Mouse (Mus musculus): ENCODE data around the gene Kirrel2. TPM values are rescaled to one million over a fixed set of nuclear protein-coding genes. Genes with fewer than 3 reads are reported as not detected.

The Kirrel2 gene
- polyA plus RNA-seq, 1 experiment from 2014 or later, result 3.9 TPM

DNA sequence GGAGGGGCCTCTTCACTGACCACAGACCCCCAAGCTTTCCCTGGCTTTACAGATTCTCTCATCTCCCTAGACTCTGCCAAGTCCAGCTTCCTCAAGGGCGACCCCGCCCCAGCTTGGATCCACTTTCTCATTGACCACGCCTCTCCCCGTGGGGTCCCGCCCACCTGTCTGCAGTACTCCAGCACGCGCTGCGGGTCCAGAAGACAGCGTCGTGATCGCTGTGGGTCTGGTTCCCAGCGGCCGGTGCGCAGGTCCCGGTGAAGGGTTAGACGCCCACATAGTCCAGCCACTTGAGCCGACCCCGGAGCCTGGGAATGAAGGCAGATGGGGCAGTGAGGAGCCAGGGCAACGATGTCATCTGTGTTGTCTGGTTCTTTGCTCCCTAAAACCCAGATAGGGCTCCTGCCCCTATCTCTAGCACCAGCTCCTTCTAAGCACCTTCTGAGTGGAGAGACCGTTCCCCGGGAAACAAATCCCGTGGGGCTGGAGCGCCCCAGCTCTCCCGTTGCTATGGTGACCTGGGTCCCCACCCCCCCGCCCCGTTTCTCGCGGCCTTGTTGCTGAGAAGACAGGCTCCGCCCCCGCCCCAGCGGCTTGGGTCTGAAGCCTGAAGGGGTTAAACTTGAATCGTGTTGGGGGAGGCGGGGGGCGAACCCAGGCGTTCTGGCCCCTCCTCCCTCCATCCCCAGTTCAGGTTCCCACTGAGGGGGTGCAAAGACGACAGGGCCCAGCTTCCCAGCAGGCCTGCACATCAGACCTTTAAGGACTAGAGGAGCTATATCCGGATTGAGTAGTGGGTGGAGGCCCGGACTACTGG lies 13.1 kb downstream of the Kirrel2 start:
- under 1% methylated on average over 38 of the region's 38 CpGs for WGBS
- peaks cover 39% of the 10 kb centered on the region for H3K36me3 ChIP-seq
- peak overlapping the region; percentile 98 for H3K27ac ChIP-seq (replicated peaks)
- peak overlapping the region; percentile 86 for H3K4me3 ChIP-seq
- peak overlapping the region; percentile 98 for H3K9ac ChIP-seq
- H3K9me3 ChIP-seq, result no peaks in the 10 kb centered on the region
- H3K4me1 ChIP-seq (replicated peaks), result peaks cover 44% of the 10 kb centered on the region
- peak overlapping the region; percentile 86 for H3K4me2 ChIP-seq
- H3K27me3 ChIP-seq, result no peaks in the 10 kb centered on the region
- peak; percentile 56 for ATAC-seq (ENCODE audit: low read depth)

DNA sequence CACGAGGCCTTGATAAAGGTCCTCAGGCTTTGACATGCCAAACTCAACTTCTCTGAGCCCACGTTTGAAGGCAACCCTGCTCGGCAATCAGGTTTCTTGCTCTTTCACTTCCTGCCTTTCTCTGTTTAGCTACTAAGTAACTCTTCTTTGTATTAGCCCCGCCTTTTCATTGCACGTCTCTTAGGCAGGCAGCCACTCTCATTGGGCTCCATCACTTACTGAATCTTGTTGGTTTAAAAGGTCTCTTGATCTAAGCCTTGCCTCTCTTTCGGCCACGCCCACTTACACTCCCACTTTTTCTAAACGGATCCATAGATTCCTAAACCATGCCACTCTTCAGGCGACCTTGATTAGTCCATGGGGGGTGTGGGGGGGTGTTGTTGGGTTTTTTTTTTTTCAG lies 13.8 kb downstream of the Kirrel2 start:
- Histone ChIP-seq H3K9ac (peak overlapping the region; percentile 98), H3K4me1 (replicated peaks) (peaks cover 44% of the 10 kb centered on the region), H3K36me3 (peaks cover 46% of the 10 kb centered on the region), H3K27me3 (no peaks in the 10 kb centered on the region), H3K9me3 (no peaks in the 10 kb centered on the region), H3K4me3 (peak overlapping the region; percentile 86), H3K27ac (replicated peaks) (peak overlapping the region; percentile 98; the same call in 1 of the 2 replicates), H3K4me2 (peak overlapping the region; percentile 86)
- WGBS, result 19% methylated on average over 9 of the region's 9 CpGs
- ATAC-seq (ENCODE audit: low read depth), result no peak

DNA sequence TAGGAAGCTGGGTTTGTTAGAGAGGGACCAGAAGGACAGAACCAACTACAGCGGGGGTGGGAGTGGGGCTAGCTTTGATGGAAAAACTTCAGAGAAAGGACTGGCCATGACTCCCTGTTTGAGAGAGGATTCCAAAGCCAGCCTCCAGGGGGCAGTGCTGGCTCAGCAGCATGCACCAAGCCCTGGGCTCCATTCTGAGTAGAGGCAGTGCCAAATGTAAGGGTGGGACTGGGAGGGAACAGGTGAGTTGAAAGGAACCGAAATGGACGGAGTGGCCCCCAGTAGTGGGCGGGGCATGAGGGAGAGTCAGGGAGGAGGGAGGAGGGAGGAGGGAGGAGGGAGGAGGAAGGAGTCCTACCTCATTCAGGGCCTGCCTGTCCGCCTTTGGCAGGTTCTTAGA lies 16.8 kb downstream of the Kirrel2 start:
- ATAC-seq (ENCODE audit: low read depth), result no peak
- H3K36me3 ChIP-seq, result peaks cover 73% of the 10 kb centered on the region

DNA sequence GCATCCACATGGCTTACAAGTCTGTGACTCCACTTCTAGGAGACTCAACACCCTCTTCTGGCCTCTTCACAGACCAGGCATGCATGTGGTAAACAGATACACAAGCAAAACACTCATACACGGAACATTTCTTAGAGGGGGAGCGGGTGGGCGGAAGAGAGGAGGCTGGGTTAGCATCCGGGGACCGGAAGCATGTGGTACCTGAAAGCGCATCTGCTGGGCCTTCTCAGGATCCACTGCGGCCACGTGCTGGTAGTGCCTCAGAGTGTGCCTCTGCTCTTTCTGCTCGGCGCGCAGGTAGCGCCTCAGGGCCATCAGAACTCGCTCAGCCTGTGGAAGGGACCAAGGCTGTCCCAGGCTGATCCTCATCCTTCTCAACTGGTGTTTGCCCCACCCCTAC lies 17.8 kb downstream of the Kirrel2 start:
- Histone ChIP-seq H3K27me3 (0 out of 2 replicates have a peak, but pooled peaks cover 4% of the 10 kb centered on the region), H3K4me2 (no peak overlapping the region), H3K4me3 (no peak overlapping the region), H3K36me3 (peaks cover 83% of the 10 kb centered on the region), H3K4me1 (replicated peaks) (peaks cover 35% of the 10 kb centered on the region), H3K27ac (replicated peaks) (no peak overlapping the region), H3K9me3 (no peaks in the 10 kb centered on the region), H3K9ac (no peak overlapping the region)
- WGBS, result 82% methylated on average over 13 of the region's 13 CpGs
- no peak for ATAC-seq (ENCODE audit: low read depth)

More for the DNA sequence above, 16.8 kb downstream of the Kirrel2 start:
- Histone ChIP-seq H3K27me3 (0 out of 2 replicates have a peak, but pooled peaks cover 4% of the 10 kb centered on the region), H3K9me3 (no peaks in the 10 kb centered on the region), H3K9ac (no peak overlapping the region), H3K4me1 (replicated peaks) (peaks cover 36% of the 10 kb centered on the region), H3K4me2 (no peak overlapping the region), H3K27ac (replicated peaks) (no peak overlapping the region), H3K4me3 (no peak overlapping the region)
- 21% methylated on average over 4 of the region's 5 CpGs for WGBS

DNA sequence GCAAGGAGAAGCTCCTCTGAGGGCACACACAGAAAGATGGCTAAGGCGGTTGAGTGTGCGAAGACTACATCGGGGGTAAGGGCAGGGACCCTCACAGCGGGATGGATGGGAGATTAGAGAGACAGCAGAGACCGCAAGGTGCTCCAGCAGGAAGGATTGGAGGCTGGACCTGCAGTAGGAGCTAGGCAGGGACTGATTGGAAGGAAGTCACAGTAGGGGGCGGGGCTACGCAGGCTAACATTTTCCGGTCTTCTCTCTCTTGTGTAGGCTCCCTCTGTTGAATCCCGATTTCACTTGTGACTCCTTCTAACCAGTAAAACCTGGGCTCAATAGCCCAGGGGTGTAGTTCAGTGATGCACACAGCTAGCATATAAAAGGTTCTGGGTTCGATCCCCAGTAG lies 20.6 kb downstream of the Kirrel2 start:
- no peak overlapping the region for H3K4me2 ChIP-seq
- H3K4me1 ChIP-seq (replicated peaks), result peaks cover 8% of the 10 kb centered on the region; the same call in 1 of the 2 replicates
- H3K4me3 ChIP-seq, result no peak overlapping the region
- ATAC-seq (ENCODE audit: low read depth), result no peak
- no peak overlapping the region for H3K9ac ChIP-seq
- 0 out of 2 replicates have a peak, but pooled peaks cover 4% of the 10 kb centered on the region for H3K27me3 ChIP-seq
- no peak overlapping the region for H3K27ac ChIP-seq (replicated peaks)
- WGBS, result 15% methylated on average over 10 of the region's 10 CpGs
- no peaks in the 10 kb centered on the region for H3K9me3 ChIP-seq
- peaks cover 70% of the 10 kb centered on the region for H3K36me3 ChIP-seq

DNA sequence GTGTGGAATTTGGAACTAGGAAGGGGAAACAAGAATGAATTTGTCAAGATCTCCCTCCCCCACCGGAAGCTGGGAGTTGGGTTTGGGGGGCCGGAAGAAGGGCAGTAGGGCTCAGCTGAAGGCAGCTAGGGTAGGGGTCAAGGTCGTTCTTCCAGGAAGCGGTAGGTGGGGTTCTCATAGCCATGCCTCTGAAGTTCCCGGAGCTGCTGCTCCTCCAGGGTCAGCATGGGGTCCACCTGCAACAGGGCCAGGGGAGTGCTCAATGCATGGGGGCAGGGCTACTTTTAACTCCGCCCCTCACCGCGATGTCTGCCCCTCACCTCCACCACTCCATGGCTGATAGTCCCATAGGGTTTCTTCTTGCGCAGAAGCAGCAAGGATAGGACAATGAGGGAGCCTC lies 22.3 kb downstream of the Kirrel2 start:
- Histone ChIP-seq H3K4me2 (no peak overlapping the region), H3K36me3 (peaks cover 55% of the 10 kb centered on the region), H3K4me1 (replicated peaks) (no peaks in the 10 kb centered on the region), H3K9me3 (no peaks in the 10 kb centered on the region), H3K9ac (no peak overlapping the region), H3K27ac (replicated peaks) (no peak overlapping the region), H3K27me3 (0 out of 2 replicates have a peak, but pooled peaks cover 4% of the 10 kb centered on the region), H3K4me3 (no peak overlapping the region)
- 33% methylated on average over 9 of the region's 9 CpGs for WGBS
- no peak for ATAC-seq (ENCODE audit: low read depth)

DNA sequence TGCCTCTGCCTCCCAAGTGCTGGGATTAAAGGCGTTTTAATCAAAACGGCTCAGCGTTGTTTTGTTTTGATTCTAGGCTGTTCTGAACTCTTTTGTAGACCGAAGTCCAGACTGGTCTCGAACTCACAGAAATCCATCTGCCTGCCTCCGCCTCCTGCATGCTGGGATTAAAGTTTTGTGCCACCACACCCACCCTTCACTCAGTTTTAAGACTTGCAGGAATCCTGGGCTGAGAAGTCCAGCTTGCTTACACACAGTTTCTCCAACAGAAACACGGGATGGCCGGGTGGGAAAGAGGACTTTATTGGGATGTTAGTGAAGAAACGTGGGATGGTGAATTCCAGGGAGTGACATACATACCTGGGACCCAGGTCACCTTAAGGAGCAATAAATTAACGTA lies 22.8 kb downstream of the Kirrel2 start:
- no peak overlapping the region for H3K4me2 ChIP-seq
- no peak overlapping the region for H3K27ac ChIP-seq (replicated peaks)
- no peaks in the 10 kb centered on the region for H3K4me1 ChIP-seq (replicated peaks)
- WGBS, result 68% methylated on average over 10 of the region's 10 CpGs
- H3K9ac ChIP-seq, result no peak overlapping the region
- ATAC-seq (ENCODE audit: low read depth), result no peak
- H3K36me3 ChIP-seq, result peaks cover 51% of the 10 kb centered on the region
- no peaks in the 10 kb centered on the region for H3K9me3 ChIP-seq
- H3K4me3 ChIP-seq, result no peak overlapping the region
- 0 out of 2 replicates have a peak, but pooled peaks cover 4% of the 10 kb centered on the region for H3K27me3 ChIP-seq

DNA sequence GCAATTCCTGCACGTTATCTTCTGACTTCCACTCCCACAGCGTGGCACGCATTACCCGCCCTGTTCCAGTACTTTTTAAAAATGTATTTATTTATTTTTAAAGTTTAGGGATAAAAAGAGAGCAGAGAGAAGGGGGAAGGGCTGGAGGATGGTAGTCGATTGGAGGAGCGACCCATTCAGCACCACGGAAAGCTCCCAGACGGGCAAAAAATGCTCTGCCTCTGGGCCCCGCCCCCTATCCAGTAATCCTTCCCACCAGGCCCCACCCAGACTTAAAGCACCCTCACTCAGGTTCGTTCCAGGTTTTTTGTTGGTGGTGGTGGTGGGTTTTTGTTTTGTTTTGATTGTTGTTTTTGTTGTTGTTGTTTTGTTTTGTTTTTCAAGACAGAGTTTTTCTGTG lies 23.3 kb downstream of the Kirrel2 start:
- no peak overlapping the region for H3K27ac ChIP-seq (replicated peaks)
- H3K4me2 ChIP-seq, result no peak overlapping the region
- no peaks in the 10 kb centered on the region for H3K9me3 ChIP-seq
- ATAC-seq (ENCODE audit: low read depth), result no peak
- WGBS, result 2% methylated on average over 10 of the region's 10 CpGs
- H3K27me3 ChIP-seq, result 0 out of 2 replicates have a peak, but pooled peaks cover 4% of the 10 kb centered on the region
- H3K36me3 ChIP-seq, result peaks cover 46% of the 10 kb centered on the region
- no peak overlapping the region for H3K4me3 ChIP-seq
- no peaks in the 10 kb centered on the region for H3K4me1 ChIP-seq (replicated peaks)
- H3K9ac ChIP-seq, result no peak overlapping the region

DNA sequence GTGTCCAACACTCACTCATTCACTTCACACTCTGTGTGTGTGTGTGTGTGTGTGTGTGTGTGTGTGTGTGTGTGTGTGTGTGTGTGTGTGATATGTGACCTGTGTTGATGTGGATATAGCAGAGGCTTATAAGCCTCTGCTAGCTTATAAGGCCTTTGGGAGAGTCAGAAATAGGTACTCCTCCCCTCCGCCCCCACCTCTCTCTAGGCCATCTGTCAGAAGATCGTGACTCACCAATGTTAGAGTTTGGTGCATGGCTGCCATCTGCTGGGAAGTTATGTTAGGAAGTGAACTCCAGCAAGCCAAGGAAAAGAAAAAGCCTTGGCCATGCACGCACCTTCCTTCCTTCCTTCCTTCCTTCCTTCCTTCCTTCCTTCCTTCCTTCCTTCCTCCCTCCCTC lies 25.7 kb downstream of the Kirrel2 start:
- 8% methylated on average over 3 of the region's 3 CpGs for WGBS
- H3K9ac ChIP-seq, result no peak overlapping the region
- H3K4me3 ChIP-seq, result no peak overlapping the region
- ATAC-seq (ENCODE audit: low read depth), result peak; percentile 76
- peaks cover 29% of the 10 kb centered on the region for H3K36me3 ChIP-seq
- H3K4me1 ChIP-seq (replicated peaks), result no peaks in the 10 kb centered on the region
- no peaks in the 10 kb centered on the region for H3K27me3 ChIP-seq
- no peaks in the 10 kb centered on the region for H3K9me3 ChIP-seq
- H3K27ac ChIP-seq (replicated peaks), result no peak overlapping the region
- no peak overlapping the region for H3K4me2 ChIP-seq

DNA sequence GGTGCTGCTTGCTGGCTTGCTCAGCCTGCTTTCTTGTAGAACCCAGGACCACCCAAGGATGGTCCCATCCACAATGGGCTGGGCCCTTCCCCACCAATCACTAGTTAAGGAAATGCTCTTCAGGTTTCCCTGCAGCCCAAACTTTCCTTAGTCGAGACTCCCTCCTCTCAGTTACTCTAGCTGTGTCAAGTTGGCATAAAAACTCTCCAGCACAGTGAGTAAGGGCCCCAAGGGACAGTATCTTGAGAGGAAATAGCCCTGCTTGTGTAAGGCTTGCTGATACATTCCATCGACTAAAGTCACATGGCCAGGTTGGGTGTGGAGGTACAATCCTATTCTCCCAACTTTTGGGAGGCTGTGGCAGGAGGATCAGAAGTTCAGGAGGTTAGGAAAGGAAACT lies 27.3 kb downstream of the Kirrel2 start:
- Histone ChIP-seq H3K4me1 (replicated peaks) (no peaks in the 10 kb centered on the region), H3K27me3 (no peaks in the 10 kb centered on the region), H3K4me2 (no peak overlapping the region), H3K27ac (replicated peaks) (no peak overlapping the region), H3K9me3 (no peaks in the 10 kb centered on the region), H3K4me3 (no peak overlapping the region), H3K36me3 (peaks cover 26% of the 10 kb centered on the region), H3K9ac (no peak overlapping the region)
- ATAC-seq (ENCODE audit: low read depth), result no peak
- 64% methylated on average over 2 of the region's 2 CpGs for WGBS

DNA sequence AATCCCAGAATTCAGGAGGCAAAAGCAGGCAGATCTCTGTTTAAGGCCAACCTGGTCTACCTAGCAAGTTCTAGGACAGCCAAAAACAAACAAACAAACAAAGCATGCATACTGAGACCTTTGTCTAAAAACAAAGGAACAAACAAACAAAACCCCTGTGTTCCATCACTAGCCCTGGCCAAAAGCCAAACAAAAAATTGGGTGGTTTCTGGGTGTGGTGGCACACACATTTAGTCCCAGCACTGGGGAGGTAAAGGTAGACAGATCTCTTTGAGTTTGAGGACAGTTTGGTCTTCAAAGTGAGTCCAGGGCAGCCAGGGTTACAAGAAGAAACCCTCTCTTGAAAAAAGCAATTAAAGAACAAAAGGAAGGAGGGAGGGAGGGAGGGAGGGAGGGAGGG lies 28.2 kb downstream of the Kirrel2 start:
- H3K9ac ChIP-seq, result no peak overlapping the region
- no peak overlapping the region for H3K4me2 ChIP-seq
- H3K27ac ChIP-seq (replicated peaks), result no peak overlapping the region
- peaks cover 19% of the 10 kb centered on the region for H3K36me3 ChIP-seq
- H3K9me3 ChIP-seq, result no peaks in the 10 kb centered on the region
- no peaks in the 10 kb centered on the region for H3K4me1 ChIP-seq (replicated peaks)
- H3K4me3 ChIP-seq, result no peak overlapping the region
- no peak for ATAC-seq (ENCODE audit: low read depth)
- H3K27me3 ChIP-seq, result no peaks in the 10 kb centered on the region

DNA sequence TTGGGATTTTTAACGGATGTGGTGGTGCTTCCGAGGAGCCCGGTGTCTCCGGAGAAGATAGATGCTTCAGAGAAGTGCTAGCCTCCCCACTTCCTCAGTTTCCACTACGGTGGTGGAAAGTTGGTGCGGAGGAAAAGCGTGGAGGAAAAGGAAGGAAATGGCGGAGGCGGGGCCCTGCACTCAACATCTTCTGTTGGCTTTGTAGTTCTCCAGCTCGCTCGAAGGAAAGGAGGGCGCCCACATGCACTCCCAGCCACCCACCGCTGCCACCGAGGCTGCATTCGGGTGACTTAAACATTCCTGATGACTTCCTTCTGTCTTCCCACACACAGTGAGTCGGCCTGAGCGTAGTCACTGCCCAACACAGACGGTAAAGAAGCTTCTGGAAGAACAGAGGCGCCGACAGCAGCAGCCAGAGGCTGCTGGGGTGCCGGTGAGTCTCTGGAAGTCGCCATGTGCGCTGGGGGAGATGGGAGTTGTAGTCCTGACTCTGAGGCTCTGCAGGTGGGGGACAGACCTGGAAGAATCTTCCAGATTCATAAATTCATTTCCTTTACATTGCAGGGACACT lies 34.3 kb downstream of the Kirrel2 start:
- Histone ChIP-seq H3K9me3 (no peaks in the 10 kb centered on the region), H3K36me3 (peaks cover 19% of the 10 kb centered on the region), H3K27me3 (peaks cover 12% of the 10 kb centered on the region; the same call in 1 of the 2 replicates), H3K27ac (replicated peaks) (0 out of 2 replicates have a peak overlapping the region, but pooled peaks have one; percentile 33), H3K9ac (peak overlapping the region; percentile 76), H3K4me2 (peak overlapping the region; percentile 96), H3K4me1 (replicated peaks) (peaks cover 26% of the 10 kb centered on the region), H3K4me3 (peak overlapping the region; percentile 61)
- 51% methylated on average over 23 of the region's 23 CpGs for WGBS
- no peak for ATAC-seq (ENCODE audit: low read depth)
